Mouse (Mus musculus): ENCODE results near the gene Gm49450.
A peak's percentile ranks its signal among the peaks of the same experiment; 100 is the strongest.
"Not testable (repeated sequence)": the region's sequence is repeated elsewhere in the genome, so short reads cannot be mapped to it uniquely, and the experiment has no call there.

Gene Gm49450

DNA sequence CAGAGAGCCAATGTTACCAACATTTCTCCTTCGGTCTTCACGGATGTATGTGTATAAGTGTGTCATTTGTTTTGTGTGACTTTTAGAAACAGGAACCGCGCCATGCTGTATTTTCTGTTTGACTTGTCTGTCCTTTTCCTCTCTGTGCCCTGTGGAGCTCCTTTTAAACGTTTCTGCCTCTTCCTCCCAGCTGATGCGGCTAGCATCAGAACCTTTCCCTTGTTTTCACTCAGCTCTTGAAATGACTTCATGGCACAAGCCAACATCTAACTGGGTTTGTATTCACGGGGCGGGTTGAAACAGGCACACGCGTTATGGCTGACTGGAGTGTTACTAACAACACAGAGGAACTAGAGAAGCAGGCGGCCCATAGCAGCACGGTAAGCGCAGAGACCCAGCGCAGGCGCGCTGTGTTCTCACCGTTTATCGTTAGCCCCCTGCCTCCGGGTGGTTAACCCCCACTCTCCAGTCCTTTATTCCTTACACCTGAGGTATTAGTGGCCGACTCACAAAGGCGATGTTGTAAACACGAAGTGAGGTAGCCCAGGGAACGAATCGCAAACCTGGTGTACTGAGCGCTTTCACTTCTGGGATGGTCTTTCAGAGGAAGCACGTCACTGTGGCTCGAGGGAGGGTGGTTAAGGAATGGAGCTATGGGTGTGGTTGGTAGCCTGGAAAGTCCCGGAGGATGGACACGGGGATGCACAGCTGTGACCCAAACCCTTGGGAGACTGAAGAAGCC lies 32.1 kb upstream of the Gm49450 start:
- DNase-seq (ENCODE audit: low spot score) = peak; percentile 71

DNA sequence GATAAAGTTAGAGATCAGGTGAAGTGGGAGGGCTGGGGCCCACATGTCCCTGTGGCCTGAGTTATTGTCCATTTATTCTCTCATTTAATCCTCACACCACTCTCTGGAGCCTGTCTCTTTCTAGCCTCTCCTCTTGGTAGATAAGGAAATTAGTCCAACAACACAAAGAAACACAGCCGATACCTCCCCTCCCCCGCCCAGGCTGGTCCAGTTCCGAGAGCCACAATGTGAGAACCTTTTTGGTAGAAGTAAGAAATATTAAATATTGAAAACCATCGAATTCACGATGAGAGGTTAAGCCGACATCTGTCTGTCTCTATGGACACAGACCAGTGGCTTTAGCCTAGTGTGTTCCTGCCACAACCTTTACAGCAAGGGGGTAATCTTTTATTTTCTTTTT lies 31.3 kb upstream of the Gm49450 start:
- no peak for DNase-seq (ENCODE audit: low spot score)

DNA sequence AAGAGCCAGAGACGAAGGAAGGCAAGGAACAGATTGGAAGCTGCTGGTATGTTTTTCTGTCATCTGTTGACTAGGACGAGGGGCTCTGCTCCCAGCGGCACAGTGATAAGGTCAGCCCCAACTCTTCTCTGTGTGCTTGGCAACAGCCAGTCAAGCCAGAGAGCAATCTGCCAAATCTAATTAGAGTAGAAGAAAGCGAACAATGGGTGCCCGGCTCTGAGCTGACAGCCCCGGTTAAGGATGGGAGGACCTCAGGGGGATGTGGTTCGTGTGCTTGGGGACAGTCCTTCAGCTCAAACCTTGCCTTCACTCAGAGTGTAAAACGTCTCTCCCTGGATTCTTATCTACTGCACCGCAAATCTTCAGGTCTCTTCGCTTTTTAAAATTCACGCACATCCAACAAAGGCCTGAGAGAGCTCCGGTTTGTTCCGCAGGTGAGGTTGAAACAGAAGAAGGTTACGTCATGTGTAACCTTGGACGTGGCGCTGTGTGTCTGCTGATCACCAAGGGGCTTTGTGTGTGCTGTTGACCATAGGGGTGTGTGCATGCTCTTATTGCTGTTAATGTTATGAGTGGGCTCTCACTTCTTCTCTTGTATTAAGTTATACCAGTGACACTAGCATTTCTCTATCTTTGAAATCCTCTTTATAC lies 30.2 kb upstream of the Gm49450 start:
- no peak for DNase-seq (ENCODE audit: low spot score)

DNA sequence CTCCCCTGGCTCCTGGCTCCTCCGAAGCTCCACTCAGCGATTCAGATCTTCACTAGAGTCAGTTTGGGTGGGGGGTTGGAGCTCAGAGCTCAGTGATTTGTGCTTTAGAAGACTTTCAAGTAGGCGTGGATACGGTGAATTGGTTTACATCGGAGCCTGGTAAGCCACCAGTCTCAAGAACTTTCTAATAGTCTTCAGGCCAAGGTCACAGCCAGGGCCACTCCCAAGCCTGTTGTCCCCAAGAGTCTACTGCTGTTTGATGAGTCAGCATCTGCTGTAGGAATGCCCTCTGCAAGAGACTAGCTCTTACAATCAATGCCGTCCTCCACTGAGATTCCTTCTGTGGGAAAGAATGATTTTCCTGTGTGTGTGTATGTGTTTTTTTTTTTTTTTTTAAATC lies 28.7 kb upstream of the Gm49450 start:
- DNase-seq (ENCODE audit: low spot score) = no peak

DNA sequence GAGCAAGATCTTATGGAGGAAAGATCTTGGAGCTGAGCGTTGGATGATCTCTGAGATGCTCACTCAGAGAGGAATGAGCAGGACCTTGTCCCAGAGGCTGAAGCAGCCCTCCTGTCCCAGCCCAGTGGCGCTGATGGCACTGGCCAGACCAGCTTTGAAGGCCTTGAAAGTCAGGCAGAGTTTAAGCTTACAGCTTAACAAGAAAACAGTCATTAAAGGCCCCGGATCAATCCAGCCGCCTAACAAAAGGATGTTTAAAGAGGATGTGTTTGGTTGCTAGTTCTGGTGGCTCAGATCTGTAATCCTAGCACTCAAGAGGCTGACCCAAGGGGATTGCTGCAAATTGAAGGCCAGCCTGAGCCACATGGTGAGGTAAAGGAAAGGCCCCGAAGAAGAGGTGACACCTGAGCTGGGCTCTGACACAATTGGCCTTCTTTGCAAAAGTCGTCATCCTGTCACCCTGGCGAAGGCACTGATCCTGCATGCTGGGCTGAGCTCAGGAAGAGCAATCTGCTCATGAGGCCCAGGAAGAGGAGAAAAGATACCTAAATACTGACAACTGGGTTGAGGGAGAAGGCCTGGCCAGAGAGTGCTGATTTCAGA lies 26.8 kb upstream of the Gm49450 start:
- no peak for DNase-seq (ENCODE audit: low spot score)

DNA sequence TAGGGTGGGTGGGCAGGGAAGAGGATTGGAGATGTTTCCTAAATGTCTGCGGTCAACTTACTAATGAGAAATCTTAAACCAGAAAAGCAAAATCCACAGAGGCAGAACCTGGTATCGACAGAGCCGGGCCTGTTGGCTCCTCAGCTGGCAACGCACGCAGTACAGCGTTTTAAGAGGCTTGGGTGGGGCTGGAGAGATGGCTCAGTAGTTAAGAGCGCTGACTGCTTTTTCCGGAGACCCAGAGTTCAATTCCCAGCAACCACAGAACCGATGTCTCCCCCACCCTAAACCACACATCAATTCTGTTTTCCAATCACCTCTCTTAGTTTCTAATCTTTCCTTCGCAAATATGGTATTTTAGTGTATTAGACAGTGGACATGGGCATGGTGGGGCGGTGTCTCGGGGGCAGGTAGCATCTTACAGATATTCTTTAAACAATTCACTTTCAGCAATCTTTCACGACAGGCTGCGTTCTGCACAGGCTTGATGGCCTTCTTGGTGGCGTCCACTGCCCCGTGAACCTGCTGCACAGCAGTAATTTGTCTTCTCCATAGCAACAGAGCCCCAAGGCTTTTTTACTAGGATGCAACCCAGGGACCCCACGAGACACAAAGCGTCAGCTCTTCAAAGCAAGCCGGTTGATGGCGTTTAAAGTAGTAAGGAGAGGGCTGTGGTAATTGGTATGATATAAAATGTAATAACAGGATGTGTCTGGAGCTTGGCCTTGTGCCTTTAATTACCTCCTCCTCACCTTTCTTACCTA lies 25.2 kb upstream of the Gm49450 start:
- DNase-seq (ENCODE audit: low spot score) = no peak

DNA sequence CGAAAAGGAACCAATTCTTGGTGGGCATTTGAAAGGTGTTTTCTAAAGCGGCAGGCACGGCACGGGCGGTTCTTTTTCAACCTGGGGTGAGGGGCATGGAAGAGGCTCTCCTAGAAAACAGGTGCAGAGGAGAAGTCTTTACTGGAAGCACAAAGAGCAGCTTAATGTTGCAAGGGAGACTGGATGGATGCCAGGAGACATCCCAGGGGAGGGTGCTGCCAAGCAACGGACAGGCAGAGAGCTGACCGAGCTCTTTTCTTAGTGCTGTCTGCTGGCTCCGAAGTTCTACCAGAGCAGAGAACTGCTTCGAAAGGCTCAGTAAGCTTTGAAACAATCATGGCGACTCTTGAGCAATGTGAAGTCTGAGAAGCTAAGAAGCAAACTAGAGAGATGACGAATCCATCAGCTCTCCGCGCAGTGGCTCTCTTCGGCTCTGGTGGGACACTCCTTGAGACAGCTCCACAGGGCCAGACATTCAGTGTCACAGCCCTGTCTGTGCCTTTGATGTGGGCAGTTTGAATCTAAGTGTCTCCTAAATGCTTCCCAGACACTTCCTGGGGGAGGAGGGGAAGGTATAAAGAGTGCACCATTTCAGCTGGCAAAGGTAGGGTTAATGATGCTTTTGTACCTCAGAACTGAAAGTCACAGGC lies 24.5 kb upstream of the Gm49450 start:
- DNase-seq (ENCODE audit: low spot score) = peak; percentile 66

DNA sequence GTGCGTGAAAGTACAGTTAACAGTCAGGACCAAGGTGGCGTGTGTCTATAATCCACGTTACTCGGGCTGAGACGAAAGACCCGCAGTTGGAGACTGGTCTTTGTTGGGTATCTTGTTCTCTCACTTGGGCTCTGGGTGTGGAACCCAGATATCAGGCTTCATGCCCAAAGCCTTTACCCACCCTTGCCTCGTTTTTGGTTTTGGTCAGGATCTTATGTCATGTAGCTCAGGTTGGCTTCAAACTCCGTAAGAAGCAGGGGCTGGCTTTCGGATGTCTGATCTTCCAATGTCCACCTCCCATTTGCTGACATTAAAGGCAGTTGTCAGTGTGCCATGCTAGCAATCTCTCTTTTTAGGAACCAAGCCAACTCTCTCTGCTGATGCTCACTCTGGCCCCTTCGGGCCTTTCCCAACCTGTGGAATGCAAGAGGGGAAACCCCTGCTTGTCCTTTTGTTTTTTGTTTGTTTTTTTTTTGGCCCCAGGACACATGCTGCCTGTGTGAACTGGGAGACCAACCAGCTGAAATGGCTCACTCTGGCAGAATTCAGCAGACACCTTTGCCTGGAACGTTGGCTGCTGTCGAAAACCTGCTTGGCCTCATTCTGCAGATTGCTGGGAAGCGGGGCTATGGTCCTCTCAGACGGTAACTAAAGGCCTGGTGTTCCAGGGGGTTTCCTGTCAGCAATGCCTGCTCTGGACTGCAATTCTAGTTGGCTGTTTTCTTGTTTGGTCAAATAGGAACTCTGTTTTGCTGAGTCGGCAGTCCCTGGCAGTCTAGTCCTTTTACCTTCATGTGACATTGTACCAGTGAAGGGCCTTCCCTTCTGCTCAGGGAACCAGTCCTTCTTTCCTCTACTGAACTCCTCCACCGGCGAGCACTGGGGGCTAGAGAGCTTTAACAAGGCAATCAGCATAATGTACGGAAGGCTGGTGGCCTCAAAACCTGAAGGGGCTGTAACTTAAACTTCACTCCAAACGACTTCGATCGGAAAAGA lies 23.7 kb upstream of the Gm49450 start:
- DNase-seq (ENCODE audit: low spot score) = no peak

DNA sequence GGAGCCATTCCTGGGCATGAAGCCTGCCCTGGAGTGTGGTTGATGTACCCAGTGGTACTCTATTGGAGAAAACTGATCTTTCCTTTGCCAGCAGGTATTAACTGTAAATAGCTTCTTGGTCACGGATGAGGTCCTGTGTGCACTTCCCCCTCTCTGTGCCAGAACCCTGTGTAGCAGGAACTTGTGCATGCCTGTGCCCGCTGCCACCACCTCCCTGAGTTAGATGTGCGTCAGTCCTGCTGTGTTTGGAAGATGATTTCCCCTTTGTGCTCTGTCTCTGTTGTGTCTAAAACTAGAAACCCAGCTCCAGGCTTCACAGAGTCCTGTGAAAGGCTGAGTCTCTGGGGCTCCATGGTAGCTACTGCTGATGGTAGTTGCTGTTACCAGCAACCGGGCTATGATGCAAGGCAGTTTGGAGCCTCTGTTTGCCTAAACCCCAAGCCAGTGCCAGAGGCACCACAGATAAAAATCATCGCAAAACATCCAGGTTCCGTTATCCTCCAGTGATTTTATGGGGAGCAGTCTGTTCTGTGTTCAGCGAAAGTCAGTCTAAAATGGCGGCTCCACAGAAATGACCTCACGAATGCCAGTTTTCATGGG lies 19.8 kb upstream of the Gm49450 start:
- no peak for DNase-seq (ENCODE audit: low spot score)

DNA sequence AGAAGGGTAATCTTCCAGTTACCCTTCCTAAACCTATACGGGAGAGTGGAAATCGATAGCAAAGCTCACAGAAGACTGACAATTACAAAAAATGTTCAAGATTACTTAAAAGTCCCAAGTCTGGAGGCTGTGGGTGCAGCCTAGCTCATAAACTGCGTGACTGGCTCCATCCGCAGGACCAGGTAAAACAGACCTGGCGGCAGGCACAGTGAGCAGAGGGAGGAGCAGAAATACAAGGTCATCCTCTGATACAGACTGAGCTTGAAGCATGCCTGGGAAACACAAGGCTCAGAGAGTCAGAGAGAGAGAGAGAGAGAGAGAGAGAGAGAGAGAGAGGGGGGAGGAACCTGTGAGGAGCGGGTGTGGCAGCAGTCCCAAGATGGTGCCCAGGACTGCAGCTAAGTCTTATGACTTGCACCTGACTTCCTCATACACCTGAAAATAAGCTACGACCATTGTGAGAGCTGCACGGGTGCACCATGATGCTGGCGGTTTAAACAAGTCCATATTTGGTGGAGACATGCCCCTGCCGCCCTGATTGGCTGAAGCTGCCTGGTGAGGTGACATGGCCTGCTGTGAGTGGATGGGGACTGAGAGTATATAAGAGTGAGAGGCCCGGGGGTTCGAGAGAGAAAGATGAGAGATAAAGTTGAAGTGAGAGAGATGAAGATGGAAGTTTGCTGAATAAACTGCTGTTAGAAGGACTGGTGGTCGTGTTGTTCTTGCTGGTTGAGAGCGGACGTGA lies 18.4 kb upstream of the Gm49450 start:
- not testable (repeated sequence) for DNase-seq (ENCODE audit: low spot score)

DNA sequence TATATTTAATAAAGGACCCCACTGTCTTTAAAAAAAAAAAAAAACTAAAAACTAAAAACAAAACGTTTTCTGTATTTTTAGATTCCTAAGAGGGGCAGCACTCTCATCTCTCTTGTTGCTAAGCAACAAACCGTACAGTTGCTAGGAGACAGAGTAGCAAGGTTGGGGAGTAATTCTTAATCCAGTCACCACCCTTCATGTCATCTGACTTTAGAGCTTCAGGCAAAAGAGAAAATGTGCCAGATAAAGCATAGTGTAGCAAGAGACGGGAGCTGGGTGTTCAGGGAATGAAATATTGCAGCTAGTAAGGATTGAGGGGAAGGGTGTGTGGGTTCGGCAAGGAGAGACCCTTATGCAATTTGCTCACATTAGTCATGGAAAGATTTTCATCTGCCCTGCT lies 17.8 kb upstream of the Gm49450 start:
- no peak for DNase-seq (ENCODE audit: low spot score)

DNA sequence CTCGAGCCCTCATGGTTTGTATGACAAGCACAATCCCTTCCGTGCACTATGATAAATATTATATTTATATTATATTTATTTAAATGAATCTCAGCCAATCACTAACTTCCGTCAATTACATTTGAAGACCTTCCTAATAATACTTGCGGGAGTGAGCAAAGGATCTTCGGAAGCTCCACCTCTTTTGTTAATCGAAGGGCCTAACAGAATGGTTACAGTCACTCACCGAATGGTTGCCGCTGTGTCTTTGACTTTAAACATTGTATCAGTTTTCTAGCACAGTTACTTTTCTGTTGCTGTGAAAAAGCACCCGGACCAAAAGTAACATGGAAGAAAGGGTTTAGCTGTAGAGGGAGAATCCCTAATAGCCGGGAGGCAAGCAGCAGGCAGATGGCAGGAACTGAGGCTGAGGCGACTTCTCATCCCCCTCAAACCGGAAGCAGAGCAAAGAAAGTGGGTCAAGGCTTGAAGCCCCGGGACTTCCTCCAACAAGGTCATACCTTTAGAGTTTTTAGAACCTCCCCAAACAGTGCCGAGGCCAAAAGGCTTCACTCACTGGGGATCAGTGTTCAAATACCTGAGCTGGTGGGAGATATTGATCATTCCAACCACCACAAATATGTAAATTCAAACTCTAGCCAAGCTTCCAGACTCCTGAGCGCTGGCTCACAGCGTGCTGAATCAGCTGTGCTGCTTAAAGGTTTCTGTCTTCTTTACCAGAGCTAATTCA lies 16.2 kb upstream of the Gm49450 start:
- DNase-seq (ENCODE audit: low spot score) = no peak

DNA sequence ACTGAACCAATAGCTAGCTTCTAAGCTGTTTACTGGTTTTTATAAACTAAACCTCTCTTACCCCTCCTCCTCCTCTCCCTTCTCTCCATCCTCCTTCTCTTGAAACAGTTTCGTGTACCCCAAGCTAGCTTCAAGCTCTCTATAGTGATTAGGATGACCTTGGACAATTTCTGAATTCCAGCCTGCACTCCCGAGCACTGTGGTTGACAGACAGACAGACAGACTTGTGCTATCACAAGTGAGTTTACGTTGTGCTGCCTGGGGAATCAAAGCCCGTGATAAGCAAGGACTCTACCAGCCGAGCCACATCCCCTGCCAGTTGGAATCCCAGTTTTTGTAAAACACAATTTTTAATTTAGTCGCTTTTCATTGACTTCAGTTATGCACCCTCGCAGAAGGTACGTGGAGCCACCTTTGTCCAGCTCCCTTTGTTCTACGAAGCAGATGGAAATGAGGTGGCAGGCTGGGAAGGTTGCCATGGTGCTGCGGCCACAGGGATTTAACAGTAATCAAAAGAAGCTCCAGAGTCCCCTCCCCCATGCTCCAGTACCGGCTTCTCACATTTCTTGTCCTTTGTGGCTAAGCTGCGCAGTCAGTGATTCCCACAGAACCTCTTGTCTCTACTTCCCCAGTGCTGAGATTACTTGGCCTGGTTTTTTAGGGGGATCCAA lies 15.5 kb upstream of the Gm49450 start:
- peak; percentile 64 for DNase-seq (ENCODE audit: low spot score)

DNA sequence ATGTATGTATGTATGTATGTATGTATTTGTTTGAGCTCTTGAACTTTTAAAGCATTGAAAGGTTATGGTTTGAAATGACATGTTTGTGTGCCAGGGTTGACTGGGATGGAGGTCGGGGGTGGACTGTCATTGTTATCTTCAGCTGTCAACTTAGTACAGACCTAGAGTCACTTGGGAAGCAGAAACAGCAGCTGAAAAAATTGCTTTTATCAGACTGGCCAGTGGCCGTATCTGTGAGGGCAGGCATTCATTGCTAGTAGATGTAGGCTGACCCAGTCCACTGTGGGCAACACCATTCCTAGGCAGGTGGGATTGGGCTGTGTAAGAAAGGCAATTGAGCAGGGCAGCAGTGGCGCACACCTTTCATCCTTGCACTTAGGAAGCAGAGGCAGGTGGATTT lies 6.2 kb upstream of the Gm49450 start:
- no peak for DNase-seq (ENCODE audit: low spot score)

DNA sequence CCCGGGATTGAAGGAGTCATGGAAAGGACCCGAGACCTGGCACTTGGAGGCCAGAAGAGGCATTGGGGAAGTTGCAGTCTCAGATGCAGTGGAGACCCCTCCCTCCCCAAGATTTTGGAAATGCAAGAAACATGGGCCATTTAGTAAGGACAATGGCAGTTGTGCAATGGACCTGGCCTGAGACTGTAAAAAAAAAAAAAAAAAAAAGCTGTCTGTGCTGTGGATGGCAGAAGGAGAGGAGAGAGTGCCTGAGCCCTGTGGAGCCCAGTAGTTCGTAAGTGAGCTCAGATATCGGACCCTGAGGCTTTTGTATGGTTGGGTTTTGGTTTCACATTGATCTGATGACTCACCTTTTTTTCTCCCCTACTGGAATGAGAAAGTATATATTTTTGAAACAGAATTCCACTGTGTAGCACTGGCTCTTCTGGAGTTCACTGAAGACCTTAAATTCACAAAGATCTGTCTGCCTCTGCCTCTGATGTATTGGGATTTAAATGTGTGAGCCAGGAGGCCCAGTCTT lies 5.6 kb upstream of the Gm49450 start:
- DNase-seq (ENCODE audit: low spot score) = no peak

DNA sequence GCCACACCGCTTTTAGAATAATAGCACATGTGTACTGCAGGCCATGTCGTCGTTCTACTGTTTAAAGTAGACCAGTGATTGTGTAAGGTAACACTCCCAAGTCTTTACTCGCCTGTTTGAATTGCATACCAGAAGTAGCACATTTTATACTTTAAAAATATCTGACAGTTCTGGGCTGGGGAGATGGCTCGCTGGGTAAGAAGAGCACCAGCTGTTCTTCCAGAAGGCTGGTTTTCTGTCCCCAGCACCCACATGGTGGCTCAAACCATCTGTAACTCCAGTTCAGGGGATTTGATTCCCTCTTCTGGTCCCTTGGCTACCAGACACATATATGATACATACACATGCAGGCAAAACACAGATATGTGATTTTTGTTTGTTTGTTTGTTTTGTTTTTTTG lies 4.1 kb upstream of the Gm49450 start:
- no peak for DNase-seq (ENCODE audit: low spot score)

DNA sequence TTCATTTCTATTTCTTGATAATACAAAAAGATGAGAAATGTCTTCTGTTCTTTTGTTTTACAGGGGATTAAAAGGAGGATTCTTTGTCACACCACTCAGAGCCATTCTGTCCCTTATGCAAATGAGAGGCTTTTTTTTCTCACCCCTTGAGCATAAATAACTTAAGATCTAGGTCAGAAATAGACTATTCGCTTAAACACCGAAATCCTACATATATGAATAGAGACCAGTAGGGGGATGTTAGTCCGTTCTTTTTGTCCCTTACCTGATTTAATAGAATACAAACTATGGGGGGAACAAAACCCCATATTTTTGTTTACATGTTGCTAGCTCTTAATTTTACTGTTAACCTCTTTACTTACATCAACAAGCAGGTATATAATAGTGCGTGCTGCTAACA lies 2.6 kb upstream of the Gm49450 start:
- DNase-seq (ENCODE audit: low spot score) = no peak

DNA sequence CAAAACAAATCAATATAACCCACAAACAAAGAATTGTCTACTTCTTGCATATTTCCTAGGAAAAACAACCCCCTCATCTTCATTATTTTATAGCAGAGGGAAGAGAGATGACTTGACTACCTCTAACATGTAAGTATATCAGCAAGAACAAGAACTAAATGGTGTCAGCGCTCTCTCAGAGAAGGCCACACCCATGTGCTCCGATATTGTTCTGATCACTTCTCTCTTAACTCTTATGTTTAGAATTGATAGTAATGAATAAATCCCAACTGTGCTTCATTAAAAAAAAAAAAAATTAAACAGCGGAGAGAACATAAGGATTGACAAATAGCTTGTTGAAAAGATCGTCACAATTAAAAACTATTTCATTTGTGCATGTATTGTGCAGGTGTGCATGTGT lies 2.0 kb upstream of the Gm49450 start:
- no peak for DNase-seq (ENCODE audit: low spot score)
